Mouse (Mus musculus) heart, embryonic 16.5 days (tissue): ENCODE measurements around the gene Tmtc1. TPM values are rescaled to one million over a fixed set of nuclear protein-coding genes. Genes with fewer than 3 reads are reported as not detected.

Experiments used
- ATAC-seq: fragments of 200-750 bp; cut with Nextera tagmentation; replicated peaks from 2 replicates; pipeline ENCODE4 v1.8.0; 2017; ENCODE audit warnings: moderate number of reproducible peaks; ENCODE audit not compliant: insufficient read depth, low FRiP score; ENCODE audit errors: extremely low read depth
- H3K27ac ChIP-seq: fragments of 300-500 bp; sonication (generic); 2 replicates; pipeline ENCODE4 v1.5.1; 2014; ENCODE audit warnings: mild to moderate bottlenecking, low read length, control low read depth, moderate library complexity
- H3K27me3 ChIP-seq: fragments of 300-500 bp; sonication (generic); 2 replicates; pipeline ENCODE4 v1.6.1; 2014; ENCODE audit warnings: low read length, mixed read lengths; ENCODE audit not compliant: control insufficient read depth, insufficient read depth
- H3K36me3 ChIP-seq: fragments of 300-500 bp; sonication (generic); 2 replicates; pipeline ENCODE4 v1.6.1; 2014; ENCODE audit not compliant: control insufficient read depth, insufficient read depth
- H3K4me1 ChIP-seq: fragments of 300-500 bp; sonication (generic); 2 replicates; pipeline ENCODE4 v1.6.1; 2014; ENCODE audit warnings: low read length, mixed read lengths; ENCODE audit not compliant: control insufficient read depth, insufficient read depth
- H3K4me2 ChIP-seq: fragments of 300-500 bp; sonication (generic); 2 replicates; pipeline ENCODE4 v1.6.1; 2014; ENCODE audit warnings: low read depth, mild to moderate bottlenecking, control low read depth, low read length
- H3K4me3 ChIP-seq: fragments of 300-500 bp; sonication (generic); 2 replicates; pipeline ENCODE4 v1.5.1; 2014; ENCODE audit warnings: mild to moderate bottlenecking, control low read depth, low read length
- H3K9ac ChIP-seq: fragments of 300-500 bp; sonication (generic); 2 replicates; pipeline ENCODE4 v1.6.1; 2014; ENCODE audit warnings: low read length, control low read depth
- H3K9me3 ChIP-seq: fragments of 300-500 bp; sonication (generic); replicated peaks from 2 replicates; pipeline ENCODE4 v1.6.1; 2016; ENCODE audit warnings: low read length; ENCODE audit not compliant: control insufficient read depth
- WGBS: fragments of 180-500 bp; shearing (Covaris S2); extraction: QIAGEN DNeasy Blood & Tissue Kit; methylation state at CpG from one replicate; pipeline ENCODE4 v1.1.7; 2014; 5-methylcytosine and 5-hydroxymethylcytosine counted together
- polyA plus RNA-seq: library from polyadenylated mRNA; unstranded; fragments of >200 nt; fragmentation: Nextera tagmentation; extraction: Ambion mirVana; gene quantifications from 2 replicates; pipeline ENCODE4 v1.2.1, GENCODE M21; 2015

The Tmtc1 gene
- polyA plus RNA-seq, 1 experiment from 2014 or later, result 1.7 TPM

DNA sequence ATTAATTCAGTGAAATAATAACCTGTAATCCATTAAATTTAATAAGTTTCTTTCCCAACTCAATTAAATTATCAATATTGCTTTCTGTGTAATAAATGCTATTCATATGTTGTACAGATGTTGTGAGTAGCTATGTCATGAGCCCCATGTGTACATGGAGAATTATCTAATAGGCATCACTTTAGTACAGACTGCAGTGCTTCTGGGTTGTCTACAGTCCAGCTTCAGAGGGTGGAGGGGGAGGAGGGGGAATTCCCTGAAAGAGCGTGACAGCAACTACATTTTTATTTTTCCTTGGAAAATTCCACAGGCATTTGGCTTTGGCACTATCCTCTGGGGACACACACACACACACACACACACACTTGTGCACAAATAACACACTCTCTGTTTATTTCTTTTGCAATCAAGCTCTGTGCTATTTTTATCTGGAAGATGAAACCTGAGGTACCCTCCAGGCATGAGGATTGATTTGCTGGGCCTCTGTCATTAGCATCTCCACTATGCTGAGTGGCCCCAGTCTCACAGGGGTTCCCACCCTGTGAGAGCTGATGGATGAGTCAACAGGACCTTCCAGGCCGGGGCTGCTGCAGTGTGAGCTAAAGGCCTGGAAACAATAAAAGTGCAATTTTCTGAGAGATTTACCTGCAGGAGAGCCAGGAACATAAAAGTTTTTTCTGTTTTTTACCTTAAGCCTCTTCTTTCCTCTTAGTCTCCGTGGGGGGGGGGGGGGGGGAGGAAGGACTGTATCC is 23.2 kb upstream of the Tmtc1 start:
- WGBS, result 39% methylated on average over 2 of the region's 3 CpGs
- no peak for ATAC-seq
- Histone ChIP-seq H3K4me3 (no peak overlapping the region), H3K9me3 (no peaks in the 10 kb centered on the region; the same call in 1 of the 2 replicates), H3K27ac (peak overlapping the region; percentile 46; the same call in 1 of the 2 replicates), H3K4me1 (peaks cover 11% of the 10 kb centered on the region), H3K4me2 (no peak overlapping the region), H3K27me3 (no peaks in the 10 kb centered on the region), H3K36me3 (no peaks in the 10 kb centered on the region), H3K9ac (no peak overlapping the region)

DNA sequence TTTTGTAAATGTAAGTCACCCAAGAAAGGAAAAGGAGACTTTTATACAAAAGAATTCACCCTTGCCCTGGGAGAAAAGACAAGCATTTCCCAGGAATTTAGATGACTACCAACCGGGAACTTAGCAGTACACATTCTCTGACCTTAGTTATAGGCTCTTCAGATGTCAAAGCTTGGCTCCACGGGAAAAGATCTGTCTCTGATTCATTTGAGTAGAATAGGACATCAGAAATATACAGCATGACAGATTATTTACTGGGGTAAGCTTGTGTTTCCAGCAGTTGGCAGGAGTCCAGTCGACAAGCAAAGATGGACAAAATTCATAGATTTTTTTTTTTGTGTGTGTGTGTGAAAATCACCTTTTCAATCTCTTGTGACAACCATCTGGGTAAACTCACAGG is 15.4 kb upstream of the Tmtc1 start:
- no peak overlapping the region for H3K9ac ChIP-seq
- no peak overlapping the region for H3K27ac ChIP-seq
- no peaks in the 10 kb centered on the region for H3K27me3 ChIP-seq
- H3K36me3 ChIP-seq, result no peaks in the 10 kb centered on the region
- no peaks in the 10 kb centered on the region for H3K4me1 ChIP-seq
- ATAC-seq, result no peak
- no peak overlapping the region for H3K4me2 ChIP-seq
- peaks cover 3% of the 10 kb centered on the region; the same call in 1 of the 2 replicates for H3K9me3 ChIP-seq
- H3K4me3 ChIP-seq, result no peak overlapping the region
- WGBS, result 51% methylated on average over 3 of the region's 3 CpGs

GRCm38 (mm10) chr6:148455470-148455869 is 11.3 kb upstream of the Tmtc1 start:
- Histone ChIP-seq H3K9me3 (peaks cover 8% of the 10 kb centered on the region), H3K4me2 (no peak overlapping the region), H3K36me3 (no peaks in the 10 kb centered on the region), H3K4me3 (no peak overlapping the region), H3K9ac (no peak overlapping the region), H3K4me1 (no peaks in the 10 kb centered on the region), H3K27me3 (no peaks in the 10 kb centered on the region), H3K27ac (no peak overlapping the region)
- 73% methylated on average over 4 of the region's 4 CpGs for WGBS
- ATAC-seq, result no peak

GRCm38 (mm10) chr6:148454740-148455139 is 10.6 kb upstream of the Tmtc1 start:
- peaks cover 8% of the 10 kb centered on the region for H3K9me3 ChIP-seq
- H3K27ac ChIP-seq, result no peak overlapping the region
- H3K4me2 ChIP-seq, result no peak overlapping the region
- no peaks in the 10 kb centered on the region for H3K4me1 ChIP-seq
- no peak overlapping the region for H3K9ac ChIP-seq
- H3K4me3 ChIP-seq, result no peak overlapping the region
- no peak for ATAC-seq
- no peaks in the 10 kb centered on the region for H3K36me3 ChIP-seq
- no peaks in the 10 kb centered on the region for H3K27me3 ChIP-seq
- 67% methylated on average over 2 of the region's 2 CpGs for WGBS

DNA sequence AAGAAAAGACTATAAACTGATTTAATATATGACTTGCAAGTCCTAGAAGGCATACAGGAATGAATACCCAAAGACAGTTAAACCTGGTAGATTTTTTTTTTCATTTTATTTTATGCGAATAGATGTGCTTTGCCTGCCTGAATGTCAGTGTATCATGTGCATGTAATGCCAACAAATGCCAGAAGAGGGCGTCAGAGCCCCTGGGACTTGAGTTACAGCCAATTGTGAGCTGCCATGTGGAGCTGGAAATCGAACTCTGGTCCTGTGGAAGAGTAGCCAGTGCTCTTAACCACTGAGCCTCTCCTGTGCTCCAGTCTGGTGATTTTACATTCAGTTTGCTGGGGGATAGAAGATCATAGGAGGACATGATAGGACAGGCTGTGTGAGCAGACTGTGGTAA is 4.0 kb upstream of the Tmtc1 start:
- WGBS, result 62% methylated on average over 3 of the region's 3 CpGs
- 0 out of 2 replicates have a peak, but pooled peaks cover 3% of the 10 kb centered on the region for H3K27me3 ChIP-seq
- no peak overlapping the region for H3K27ac ChIP-seq
- H3K9me3 ChIP-seq, result peaks cover 9% of the 10 kb centered on the region
- H3K36me3 ChIP-seq, result no peaks in the 10 kb centered on the region
- H3K4me3 ChIP-seq, result no peak overlapping the region
- no peak for ATAC-seq
- no peak overlapping the region for H3K9ac ChIP-seq
- H3K4me1 ChIP-seq, result no peaks in the 10 kb centered on the region
- no peak overlapping the region for H3K4me2 ChIP-seq

- ATAC-seq, result no peak
- Histone ChIP-seq H3K4me2 (no peak overlapping the region), H3K9ac (no peak overlapping the region), H3K27ac (no peak overlapping the region), H3K9me3 (peaks cover 4% of the 10 kb centered on the region; the same call in 1 of the 2 replicates), H3K36me3 (no peaks in the 10 kb centered on the region), H3K4me3 (no peak overlapping the region), H3K4me1 (peaks cover 10% of the 10 kb centered on the region; the same call in 1 of the 2 replicates), H3K27me3 (0 out of 2 replicates have a peak, but pooled peaks cover 3% of the 10 kb centered on the region)
- 63% methylated on average over 3 of the region's 3 CpGs for WGBS
Observed at GRCm38 (mm10) chr6:148446113-148446512, 1.9 kb upstream of the Tmtc1 start.

DNA sequence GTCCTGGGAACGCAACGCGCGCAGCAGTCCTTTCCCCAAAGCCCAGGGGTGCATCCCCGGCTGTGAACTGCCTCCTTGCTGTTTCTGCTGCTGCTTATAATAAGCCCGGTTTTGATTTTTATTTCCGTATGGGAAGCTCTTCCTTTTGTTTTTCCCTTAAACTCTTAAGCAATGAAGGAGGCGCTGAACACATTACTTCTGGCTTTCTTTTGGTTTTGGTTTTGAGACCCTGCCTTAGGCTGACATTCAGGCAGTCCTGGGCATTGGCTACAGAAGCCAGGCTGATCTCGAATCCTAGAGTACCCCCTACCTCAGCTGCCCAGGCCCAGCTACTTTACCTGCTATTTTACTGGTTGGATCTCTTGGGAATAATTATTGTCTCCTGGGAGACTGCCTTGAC is 607 bp upstream of the Tmtc1 start:
- Histone ChIP-seq H3K4me1 (peaks cover 10% of the 10 kb centered on the region; the same call in 1 of the 2 replicates), H3K9ac (peak overlapping the region; percentile 71), H3K4me2 (peak overlapping the region; percentile 73), H3K27me3 (0 out of 2 replicates have a peak, but pooled peaks cover 3% of the 10 kb centered on the region), H3K27ac (no peak overlapping the region), H3K36me3 (no peaks in the 10 kb centered on the region), H3K4me3 (peak overlapping the region; percentile 62), H3K9me3 (peaks cover 4% of the 10 kb centered on the region; the same call in 1 of the 2 replicates)
- WGBS, result 5% methylated on average over 9 of the region's 9 CpGs
- no peak for ATAC-seq

DNA sequence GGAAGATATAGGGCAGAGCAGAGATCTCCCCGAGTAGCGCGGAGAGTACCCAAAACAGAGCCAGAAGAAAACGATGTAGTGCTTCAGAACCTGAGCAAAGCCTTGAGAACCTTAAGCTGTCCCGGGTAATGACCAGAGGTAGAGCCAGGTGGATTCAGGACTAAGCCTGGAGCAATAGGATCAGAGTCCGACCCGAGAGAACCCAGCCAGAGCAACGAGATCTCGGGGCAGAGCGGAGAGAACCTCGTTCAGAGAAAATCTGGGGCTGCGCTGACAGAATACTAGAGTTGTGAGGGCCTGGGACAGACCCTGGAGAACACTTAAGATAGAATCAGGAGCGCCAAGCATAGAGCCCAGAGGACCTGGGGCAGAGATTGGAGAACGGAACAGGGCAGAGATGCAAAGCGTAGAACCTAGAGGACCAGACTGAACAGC is 881 bp downstream of the Tmtc1 start:
- Histone ChIP-seq H3K36me3 (no peaks in the 10 kb centered on the region), H3K9ac (peak overlapping the region; percentile 71), H3K4me3 (peak overlapping the region; percentile 62), H3K4me1 (peaks cover 15% of the 10 kb centered on the region), H3K9me3 (peaks cover 2% of the 10 kb centered on the region; the same call in 1 of the 2 replicates), H3K27me3 (0 out of 2 replicates have a peak, but pooled peaks cover 3% of the 10 kb centered on the region), H3K27ac (no peak overlapping the region; the same call in 1 of the 2 replicates), H3K4me2 (peak overlapping the region; percentile 73)
- whole genome bisulfite sequencing, result 2% methylated on average over 15 of the region's 15 CpGs
- no peak for ATAC-seq

DNA sequence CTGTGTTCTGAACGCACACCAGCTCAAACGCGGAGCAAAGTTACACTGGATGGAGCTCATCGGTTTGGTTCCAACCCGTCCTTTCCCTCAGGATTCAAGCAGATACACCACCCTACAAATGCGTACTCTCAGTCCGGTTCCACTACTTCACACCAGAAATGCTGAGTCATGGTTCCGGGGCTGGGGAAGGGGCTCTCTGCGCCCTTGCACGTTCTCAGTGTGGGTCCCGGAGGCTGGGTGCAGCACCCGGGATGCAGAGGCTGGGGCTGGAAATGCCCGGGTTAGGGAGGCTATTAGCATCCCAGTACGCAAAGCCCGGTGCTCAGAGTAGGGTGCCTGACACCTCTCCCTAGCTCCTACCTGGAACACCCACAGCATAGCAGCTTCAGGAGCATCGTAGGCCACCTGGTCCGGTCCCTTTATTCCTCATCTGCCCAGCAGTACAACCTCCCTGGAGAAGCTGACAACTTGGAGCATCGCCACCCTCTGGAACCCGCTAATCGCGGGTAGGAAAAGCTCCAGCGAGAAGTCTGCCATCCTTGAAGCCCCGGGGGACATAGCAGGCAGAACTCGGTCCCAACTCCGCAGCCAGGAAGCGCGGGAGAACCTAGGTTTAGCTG is 1.4 kb downstream of the Tmtc1 start:
- peak overlapping the region; percentile 71 for H3K9ac ChIP-seq
- H3K4me2 ChIP-seq, result peak overlapping the region; percentile 73
- peaks cover 15% of the 10 kb centered on the region for H3K4me1 ChIP-seq
- no peak for ATAC-seq
- H3K27me3 ChIP-seq, result 0 out of 2 replicates have a peak, but pooled peaks cover 3% of the 10 kb centered on the region
- H3K27ac ChIP-seq, result no peak overlapping the region; the same call in 1 of the 2 replicates
- 3% methylated on average over 27 of the region's 27 CpGs for WGBS
- peak overlapping the region; percentile 62 for H3K4me3 ChIP-seq
- H3K36me3 ChIP-seq, result no peaks in the 10 kb centered on the region
- H3K9me3 ChIP-seq, result no peaks in the 10 kb centered on the region
